Mouse (Mus musculus) embryonic facial prominence, embryonic 15.5 days (tissue): ENCODE measurements around the gene Ncoa5. TPM values are rescaled to one million over a fixed set of nuclear protein-coding genes. Genes with fewer than 3 reads are reported as not detected.

Experiments
- ATAC-seq: fragments of 200-750 bp; cut with Nextera tagmentation; 2 replicates; pipeline ENCODE4 v1.8.0; 2017; ENCODE audit warnings: low read depth, moderate TSS enrichment; ENCODE audit not compliant: insufficient number of reproducible peaks, low FRiP score, low TSS enrichment
- H3K27ac ChIP-seq: fragments of 300-500 bp; sonication (generic); replicated peaks from 2 replicates; pipeline ENCODE4 v1.5.1; 2015; ENCODE audit warnings: mild to moderate bottlenecking, inconsistent platforms
- H3K27me3 ChIP-seq: fragments of 300-500 bp; sonication (generic); 2 replicates; pipeline ENCODE4 v1.6.1; 2015; ENCODE audit warnings: inconsistent platforms
- H3K36me3 ChIP-seq: fragments of 300-500 bp; sonication (generic); 2 replicates; pipeline ENCODE4 v1.6.1; 2015; ENCODE audit warnings: mild to moderate bottlenecking, inconsistent platforms
- H3K4me1 ChIP-seq: fragments of 300-500 bp; sonication (generic); 2 replicates; pipeline ENCODE4 v1.6.1; 2015; ENCODE audit warnings: inconsistent platforms
- H3K4me2 ChIP-seq: fragments of 300-500 bp; sonication (generic); replicated peaks from 2 replicates; pipeline ENCODE4 v1.6.1; 2015; ENCODE audit warnings: mild to moderate bottlenecking, inconsistent platforms
- H3K4me3 ChIP-seq: fragments of 300-500 bp; sonication (generic); replicated peaks from 2 replicates; pipeline ENCODE4 v1.5.1; 2015; ENCODE audit warnings: mild to moderate bottlenecking, inconsistent platforms
- H3K9ac ChIP-seq: fragments of 300-500 bp; sonication (generic); 2 replicates; pipeline ENCODE4 v1.6.1; 2015; ENCODE audit warnings: inconsistent platforms
- H3K9me3 ChIP-seq: fragments of 300-500 bp; sonication (generic); replicated peaks from 2 replicates; pipeline ENCODE4 v1.6.1; 2016; ENCODE audit warnings: inconsistent platforms
- WGBS: fragments of 180-500 bp; shearing (Covaris S2); methylation state at CpG from one replicate; pipeline ENCODE4 v1.1.7; 2015; 5-methylcytosine and 5-hydroxymethylcytosine counted together
- polyA plus RNA-seq: library from polyadenylated mRNA; unstranded; fragments of >200 nt; fragmentation: Nextera tagmentation; extraction: Ambion mirVana; gene quantifications from 2 replicates; pipeline ENCODE4 v1.2.1, GENCODE M21; 2015

Ncoa5 gene
- polyA plus RNA-seq, 1 experiment from 2014 or later: 67.0 TPM

- H3K27me3 ChIP-seq: peaks cover 23% of the 10 kb centered on the region
- WGBS: 74% methylated on average over 3 of the region's 3 CpGs
- ATAC-seq: no peak
Observed at GRCm38 (mm10) chr2:164991111-164991510, 43.6 kb downstream of the Ncoa5 start.

GRCm38 (mm10) chr2:164988777-164989176, 45.9 kb downstream of the Ncoa5 start:
- no peak for ATAC-seq
- H3K4me3 ChIP-seq: no peak overlapping the region
- WGBS: 47% methylated on average over 13 of the region's 13 CpGs
- H3K4me1 ChIP-seq: no peaks in the 10 kb centered on the region
- no peak overlapping the region for H3K9ac ChIP-seq
- no peak overlapping the region for H3K4me2 ChIP-seq
- no peaks in the 10 kb centered on the region for H3K9me3 ChIP-seq
- H3K36me3 ChIP-seq: no peaks in the 10 kb centered on the region
- H3K27me3 ChIP-seq: peaks cover 6% of the 10 kb centered on the region; the same call in 1 of the 2 replicates
- H3K27ac ChIP-seq: no peak overlapping the region

More at GRCm38 (mm10) chr2:164991111-164991510, 43.6 kb downstream of the Ncoa5 start:
- H3K4me3 ChIP-seq: no peak overlapping the region
- no peak overlapping the region for H3K9ac ChIP-seq
- no peaks in the 10 kb centered on the region for H3K4me1 ChIP-seq
- H3K4me2 ChIP-seq: no peak overlapping the region
- H3K9me3 ChIP-seq: no peaks in the 10 kb centered on the region
- no peak overlapping the region for H3K27ac ChIP-seq
- no peaks in the 10 kb centered on the region for H3K36me3 ChIP-seq

- no peak overlapping the region for H3K4me3 ChIP-seq
- H3K27me3 ChIP-seq: peaks cover 2% of the 10 kb centered on the region; the same call in 1 of the 2 replicates
- ATAC-seq: no peak
- no peak overlapping the region for H3K9ac ChIP-seq
- no peaks in the 10 kb centered on the region for H3K36me3 ChIP-seq
- WGBS: 64% methylated on average over 14 of the region's 14 CpGs
- no peak overlapping the region for H3K4me2 ChIP-seq
- no peak overlapping the region for H3K27ac ChIP-seq
- no peaks in the 10 kb centered on the region for H3K4me1 ChIP-seq
- H3K9me3 ChIP-seq: no peaks in the 10 kb centered on the region
Observed at GRCm38 (mm10) chr2:164986371-164987027, 48.2 kb downstream of the Ncoa5 start.

- no peak for ATAC-seq
- no peak overlapping the region for H3K4me3 ChIP-seq
Observed at GRCm38 (mm10) chr2:164985962-164986361, 48.7 kb downstream of the Ncoa5 start.

GRCm38 (mm10) chr2:164979749-164980148, 54.9 kb downstream of the Ncoa5 start:
- H3K9ac ChIP-seq: no peak overlapping the region
- no peaks in the 10 kb centered on the region for H3K9me3 ChIP-seq
- no peak overlapping the region for H3K4me3 ChIP-seq
- H3K4me1 ChIP-seq: no peaks in the 10 kb centered on the region
- H3K4me2 ChIP-seq: no peak overlapping the region
- 0 out of 2 replicates have a peak, but pooled peaks cover 3% of the 10 kb centered on the region for H3K27me3 ChIP-seq
- WGBS: 18% methylated on average over 7 of the region's 7 CpGs
- H3K36me3 ChIP-seq: no peaks in the 10 kb centered on the region
- no peak for ATAC-seq
- H3K27ac ChIP-seq: no peak overlapping the region

More at GRCm38 (mm10) chr2:164985962-164986361, 48.7 kb downstream of the Ncoa5 start:
- WGBS: 79% methylated on average over 6 of the region's 6 CpGs
- no peak overlapping the region for H3K27ac ChIP-seq
- H3K9me3 ChIP-seq: no peaks in the 10 kb centered on the region
- no peaks in the 10 kb centered on the region for H3K4me1 ChIP-seq
- no peaks in the 10 kb centered on the region for H3K36me3 ChIP-seq
- no peaks in the 10 kb centered on the region; the same call in 1 of the 2 replicates for H3K27me3 ChIP-seq
- no peak overlapping the region for H3K4me2 ChIP-seq
- no peak overlapping the region for H3K9ac ChIP-seq

GRCm38 (mm10) chr2:164975611-164976010, 59.1 kb downstream of the Ncoa5 start:
- no peak overlapping the region for H3K27ac ChIP-seq
- H3K36me3 ChIP-seq: no peaks in the 10 kb centered on the region
- H3K4me1 ChIP-seq: peaks cover 7% of the 10 kb centered on the region
- H3K4me2 ChIP-seq: no peak overlapping the region
- H3K9ac ChIP-seq: no peak overlapping the region
- H3K4me3 ChIP-seq: no peak overlapping the region
- no peak for ATAC-seq
- H3K27me3 ChIP-seq: peaks cover 28% of the 10 kb centered on the region
- no peaks in the 10 kb centered on the region for H3K9me3 ChIP-seq
- WGBS: 66% methylated on average over 6 of the region's 6 CpGs

GRCm38 (mm10) chr2:164972646-164973045, 62.0 kb downstream of the Ncoa5 start:
- WGBS: 65% methylated on average over 5 of the region's 5 CpGs
- peaks cover 57% of the 10 kb centered on the region for H3K27me3 ChIP-seq

GRCm38 (mm10) chr2:164970631-164971196, 64.0 kb downstream of the Ncoa5 start:
- Histone ChIP-seq H3K27ac (no peak overlapping the region), H3K9ac (no peak overlapping the region), H3K9me3 (no peaks in the 10 kb centered on the region), H3K36me3 (no peaks in the 10 kb centered on the region), H3K4me1 (peaks cover 24% of the 10 kb centered on the region), H3K27me3 (peaks cover 74% of the 10 kb centered on the region), H3K4me3 (peak overlapping the region; percentile 17; the same call in 1 of the 2 replicates), H3K4me2 (peak overlapping the region; percentile 37)
- no peak for ATAC-seq
- WGBS: under 1% methylated on average over 42 of the region's 42 CpGs

More at GRCm38 (mm10) chr2:164972646-164973045, 62.0 kb downstream of the Ncoa5 start:
- no peak overlapping the region for H3K4me2 ChIP-seq
- H3K4me1 ChIP-seq: peaks cover 23% of the 10 kb centered on the region
- no peak overlapping the region for H3K9ac ChIP-seq
- ATAC-seq: no peak
- H3K36me3 ChIP-seq: no peaks in the 10 kb centered on the region
- H3K4me3 ChIP-seq: no peak overlapping the region
- H3K27ac ChIP-seq: no peak overlapping the region
- H3K9me3 ChIP-seq: no peaks in the 10 kb centered on the region

GRCm38 (mm10) chr2:164969348-164969781, 65.3 kb downstream of the Ncoa5 start:
- Histone ChIP-seq H3K36me3 (no peaks in the 10 kb centered on the region), H3K9ac (no peak overlapping the region), H3K4me2 (no peak overlapping the region), H3K27ac (no peak overlapping the region), H3K9me3 (no peaks in the 10 kb centered on the region), H3K27me3 (peaks cover 78% of the 10 kb centered on the region), H3K4me1 (peaks cover 24% of the 10 kb centered on the region), H3K4me3 (no peak overlapping the region)
- no peak for ATAC-seq
- 2% methylated on average over 21 of the region's 21 CpGs for WGBS

- Histone ChIP-seq H3K36me3 (no peaks in the 10 kb centered on the region), H3K4me2 (peak overlapping the region; percentile 51), H3K9me3 (no peaks in the 10 kb centered on the region), H3K27me3 (peaks cover 78% of the 10 kb centered on the region), H3K4me1 (peaks cover 24% of the 10 kb centered on the region), H3K27ac (no peak overlapping the region), H3K9ac (no peak overlapping the region), H3K4me3 (peak overlapping the region; percentile 30)
- under 1% methylated on average over 29 of the region's 29 CpGs for WGBS
- ATAC-seq: no peak
Observed at GRCm38 (mm10) chr2:164968451-164968851, 66.2 kb downstream of the Ncoa5 start.

GRCm38 (mm10) chr2:164967761-164968440, 66.8 kb downstream of the Ncoa5 start:
- peaks cover 77% of the 10 kb centered on the region for H3K27me3 ChIP-seq
- ATAC-seq: no peak
- H3K27ac ChIP-seq: no peak overlapping the region
- 1% methylated on average over 60 of the region's 65 CpGs for WGBS
- H3K4me1 ChIP-seq: peaks cover 24% of the 10 kb centered on the region
- peak overlapping the region; percentile 51 for H3K4me2 ChIP-seq
- no peak overlapping the region for H3K9ac ChIP-seq
- H3K9me3 ChIP-seq: no peaks in the 10 kb centered on the region
- no peaks in the 10 kb centered on the region for H3K36me3 ChIP-seq
- peak overlapping the region; percentile 30 for H3K4me3 ChIP-seq
